Mouse (Mus musculus) heart, postnatal 0 days (tissue): ENCODE data around the gene Agfg1. TPM values are rescaled to one million over a fixed set of nuclear protein-coding genes. Genes with fewer than 3 reads are reported as not detected.
A peak's percentile ranks its signal among the peaks of the same experiment; 100 is the strongest.

Source experiments
- ATAC-seq: fragments of 200-750 bp; cut with Nextera tagmentation; 2 replicates; pipeline ENCODE4 v1.8.0; 2017; ENCODE audit warnings: low read depth, moderate number of reproducible peaks, moderate library complexity; ENCODE audit not compliant: insufficient read depth
- DNase-seq: peaks from one replicate; pipeline ENCODE4 v3.0.0-alpha.2; 2016; ENCODE audit warnings: low spot score
- H3K27ac ChIP-seq: fragments of 300-500 bp; sonication (generic); 2 replicates; pipeline ENCODE4 v1.5.1; 2014; ENCODE audit warnings: low read depth, mild to moderate bottlenecking
- H3K27me3 ChIP-seq: fragments of 300-500 bp; sonication (generic); 2 replicates; pipeline ENCODE4 v1.6.1; 2014; ENCODE audit warnings: low read length, mixed read lengths; ENCODE audit not compliant: control insufficient read depth, insufficient read depth
- H3K36me3 ChIP-seq: fragments of 300-500 bp; sonication (generic); replicated peaks from 2 replicates; pipeline ENCODE4 v1.6.1; 2014; ENCODE audit warnings: low read length, mixed read lengths; ENCODE audit not compliant: control insufficient read depth, insufficient read depth
- H3K4me1 ChIP-seq: fragments of 300-500 bp; sonication (generic); 2 replicates; pipeline ENCODE4 v1.6.1; 2014; ENCODE audit warnings: antibody characterized with exemption; ENCODE audit not compliant: control insufficient read depth, insufficient read depth
- H3K4me2 ChIP-seq: fragments of 300-500 bp; sonication (generic); 2 replicates; pipeline ENCODE4 v1.6.1; 2014; ENCODE audit warnings: low read depth, mild to moderate bottlenecking, low read length, moderate library complexity
- H3K4me3 ChIP-seq: fragments of 300-500 bp; sonication (generic); 2 replicates; pipeline ENCODE4 v1.5.1; 2014; ENCODE audit warnings: low read depth, low read length
- H3K9ac ChIP-seq: fragments of 300-500 bp; sonication (generic); replicated peaks from 2 replicates; pipeline ENCODE4 v1.6.1; 2014; ENCODE audit warnings: low read depth, low read length, mixed read lengths
- H3K9me3 ChIP-seq: fragments of 300-500 bp; sonication (generic); replicated peaks from 2 replicates; pipeline ENCODE4 v1.6.1; 2016; ENCODE audit warnings: low read length; ENCODE audit not compliant: control insufficient read depth
- CTCF ChIP-seq: IDR thresholded peaks from 2 replicates; pipeline ENCODE4 v1.5.1; 2016; ENCODE audit warnings: antibody characterized with exemption, control low read depth, low read depth
- EP300 ChIP-seq: IDR thresholded peaks from 2 replicates; pipeline ENCODE4 v1.6.1; 2016; ENCODE audit warnings: antibody characterized with exemption, low read depth
- WGBS: fragments of 180-500 bp; shearing (Covaris S2); extraction: QIAGEN DNeasy Blood & Tissue Kit; methylation state at CpG from one replicate; pipeline ENCODE4 v1.1.7; 2014; 5-methylcytosine and 5-hydroxymethylcytosine counted together
- polyA plus RNA-seq: library from polyadenylated mRNA; unstranded; fragments of >200 nt; fragmentation: Nextera tagmentation; extraction: Ambion mirVana; gene quantifications from 2 replicates; pipeline ENCODE4 v1.2.1, GENCODE M21; 2015
- total RNA-seq: library from RNA; depleted of rRNA; stranded (reverse); fragments of >200 nt; gene quantifications from 2 replicates; pipeline ENCODE4 v1.2.3, GENCODE M21; 2014; ENCODE audit warnings: low replicate concordance

Agfg1 gene
- total and polyA plus RNA-seq, 2 experiments from 2014 or later = 18.5 to 71.0 TPM

GRCm38 (mm10) chr1:82824147-82824546, 15.1 kb upstream of the Agfg1 start:
- no peak overlapping the region for H3K9ac ChIP-seq
- no peaks in the 10 kb centered on the region for H3K9me3 ChIP-seq
- H3K4me3 ChIP-seq = no peak overlapping the region
- WGBS = 83% methylated on average over 6 of the region's 6 CpGs
- no peak overlapping the region for H3K4me2 ChIP-seq
- ATAC-seq (no peak), DNase-seq (no peak)
- H3K36me3 ChIP-seq = no peaks in the 10 kb centered on the region
- TF ChIP-seq EP300 (no peak), CTCF (no peak)
- H3K4me1 ChIP-seq = 0 out of 2 replicates have a peak, but pooled peaks cover 3% of the 10 kb centered on the region
- no peak overlapping the region for H3K27ac ChIP-seq
- H3K27me3 ChIP-seq = no peaks in the 10 kb centered on the region

GRCm38 (mm10) chr1:82825256-82825655, 14.0 kb upstream of the Agfg1 start:
- DNase-seq = no peak
- Histone ChIP-seq H3K27ac (no peak overlapping the region), H3K4me2 (no peak overlapping the region), H3K36me3 (no peaks in the 10 kb centered on the region), H3K9ac (no peak overlapping the region), H3K4me1 (0 out of 2 replicates have a peak, but pooled peaks cover under 1% of the 10 kb centered on the region), H3K27me3 (no peaks in the 10 kb centered on the region), H3K4me3 (no peak overlapping the region), H3K9me3 (no peaks in the 10 kb centered on the region)
- no peak for ATAC-seq
- 87% methylated on average over 2 of the region's 2 CpGs for WGBS
- TF ChIP-seq EP300 = no peak
- TF ChIP-seq CTCF = no peak

GRCm38 (mm10) chr1:82825783-82826182, 13.5 kb upstream of the Agfg1 start:
- no peak overlapping the region for H3K9ac ChIP-seq
- H3K9me3 ChIP-seq = no peaks in the 10 kb centered on the region
- no peaks in the 10 kb centered on the region for H3K36me3 ChIP-seq
- H3K27ac ChIP-seq = no peak overlapping the region
- no peaks in the 10 kb centered on the region for H3K27me3 ChIP-seq
- TF ChIP-seq CTCF (no peak), EP300 (no peak)
- H3K4me3 ChIP-seq = no peak overlapping the region
- H3K4me1 ChIP-seq = no peaks in the 10 kb centered on the region
- DNase-seq (no peak), ATAC-seq (no peak)
- H3K4me2 ChIP-seq = no peak overlapping the region
- WGBS = 87% methylated on average over 7 of the region's 7 CpGs

- DNase-seq (no peak), ATAC-seq (no peak)
- H3K9ac ChIP-seq = no peak overlapping the region
- H3K9me3 ChIP-seq = no peaks in the 10 kb centered on the region
- WGBS = 49% methylated on average over 5 of the region's 5 CpGs
- no peak for TF ChIP-seq CTCF
- no peak for TF ChIP-seq EP300
- H3K4me3 ChIP-seq = no peak overlapping the region
- H3K27me3 ChIP-seq = no peaks in the 10 kb centered on the region
- H3K4me1 ChIP-seq = peaks cover 9% of the 10 kb centered on the region; the same call in 1 of the 2 replicates
- H3K4me2 ChIP-seq = no peak overlapping the region
- H3K36me3 ChIP-seq = no peaks in the 10 kb centered on the region
- no peak overlapping the region for H3K27ac ChIP-seq
Observed at GRCm38 (mm10) chr1:82826911-82827310, 12.4 kb upstream of the Agfg1 start.

GRCm38 (mm10) chr1:82830771-82831170, 8.5 kb upstream of the Agfg1 start:
- WGBS = 88% methylated on average over 1 of the region's 1 CpGs
- H3K36me3 ChIP-seq = no peaks in the 10 kb centered on the region
- no peaks in the 10 kb centered on the region for H3K9me3 ChIP-seq
- no peak overlapping the region for H3K27ac ChIP-seq
- no peak overlapping the region for H3K9ac ChIP-seq
- ATAC-seq (no peak), DNase-seq (no peak)
- no peaks in the 10 kb centered on the region for H3K27me3 ChIP-seq
- H3K4me3 ChIP-seq = no peak overlapping the region
- TF ChIP-seq CTCF = no peak
- TF ChIP-seq EP300 = no peak
- H3K4me1 ChIP-seq = peaks cover 12% of the 10 kb centered on the region
- H3K4me2 ChIP-seq = no peak overlapping the region

GRCm38 (mm10) chr1:82831547-82832240, 7.6 kb upstream of the Agfg1 start:
- Histone ChIP-seq H3K4me3 (no peak overlapping the region), H3K4me2 (peak overlapping the region; percentile 28), H3K9ac (no peak overlapping the region), H3K27ac (peak overlapping the region; percentile 58), H3K36me3 (no peaks in the 10 kb centered on the region), H3K27me3 (no peaks in the 10 kb centered on the region), H3K4me1 (peaks cover 16% of the 10 kb centered on the region), H3K9me3 (no peaks in the 10 kb centered on the region)
- WGBS = 24% methylated on average over 9 of the region's 9 CpGs
- TF ChIP-seq EP300 (no peak), CTCF (no peak)
- DNase-seq = peak; percentile 83
- peak; percentile 94 for ATAC-seq
